Mouse (Mus musculus) myocyte (in vitro differentiated cells): ENCODE results near the gene Arrb2. TPM values are rescaled to one million over a fixed set of nuclear protein-coding genes. Genes with fewer than 3 reads are reported as not detected.
"Not testable (repeated sequence)": the region's sequence is repeated elsewhere in the genome, so short reads cannot be mapped to it uniquely, and the experiment has no call there.

Experiments used
- H3K27me3 ChIP-seq: one replicate; pipeline ENCODE4 v1.6.1; 2011; ENCODE audit not compliant: control insufficient read depth, insufficient read depth, insufficient read length
- H3K36me3 ChIP-seq: one replicate; pipeline ENCODE4 v1.6.1; 2011; ENCODE audit not compliant: control insufficient read depth, insufficient read depth
- H3K4me2 ChIP-seq: one replicate; pipeline ENCODE4 v1.6.1; 2011; ENCODE audit warnings: low read depth, control low read depth
- H3K4me3 ChIP-seq: one replicate; pipeline ENCODE4 v1.5.1; 2011; ENCODE audit warnings: mild to moderate bottlenecking, control low read depth, moderate library complexity
- H3K79me2 ChIP-seq: one replicate; pipeline ENCODE4 v1.6.1; 2011; ENCODE audit not compliant: control insufficient read depth, insufficient read depth
- H3ac ChIP-seq: one replicate; pipeline ENCODE4 v1.6.1; 2011; ENCODE audit not compliant: control insufficient read depth, insufficient read length
- CEBPB ChIP-seq: IDR thresholded peaks from 2 replicates; pipeline ENCODE4 v1.6.1; 2011; ENCODE audit warnings: mild to moderate bottlenecking, moderate library complexity; ENCODE audit not compliant: poor library complexity, insufficient read depth, severe bottlenecking
- E2F4 ChIP-seq: IDR thresholded peaks from one replicate; pipeline ENCODE4 v1.6.1; 2011; ENCODE audit warnings: mild to moderate bottlenecking, control low read depth, moderate library complexity; ENCODE audit not compliant: insufficient read depth
- MAX ChIP-seq: IDR thresholded peaks from one replicate; pipeline ENCODE4 v1.6.1; 2011; ENCODE audit warnings: low read depth, mild to moderate bottlenecking, control low read depth
- MYOD1 ChIP-seq, 3 experiments: IDR thresholded peaks; one replicate each; pipeline ENCODE4 v1.6.1; 2011; ENCODE audit warnings: control low read depth in 2 of 3, low read depth in 2 of 3, mild to moderate bottlenecking in 2 of 3, moderate library complexity in 1 of 3; ENCODE audit not compliant: insufficient read length in 2 of 3, control insufficient read depth in 1 of 3
- MYOG ChIP-seq, 3 experiments: IDR thresholded peaks; one replicate each; pipeline ENCODE4 v1.6.1; 2011; ENCODE audit warnings: control low read depth in 2 of 3, low read depth in 2 of 3, mild to moderate bottlenecking in 2 of 3; ENCODE audit not compliant: insufficient read length in 2 of 3, control insufficient read depth in 1 of 3, insufficient read depth in 1 of 3
- POLR2A ChIP-seq: IDR thresholded peaks from one replicate; pipeline ENCODE4 v1.6.1; 2011; ENCODE audit warnings: low read depth, mild to moderate bottlenecking, control low read depth, moderate library complexity; ENCODE audit not compliant: insufficient read length
- POLR2AphosphoS2 ChIP-seq: IDR thresholded peaks from one replicate; pipeline ENCODE4 v1.6.1; 2011; ENCODE audit warnings: low read depth, control low read depth; ENCODE audit not compliant: insufficient read length
- REST ChIP-seq: IDR thresholded peaks from one replicate; pipeline ENCODE4 v1.6.1; 2011; ENCODE audit warnings: mild to moderate bottlenecking, control low read depth, moderate library complexity; ENCODE audit not compliant: insufficient read depth, insufficient read length
- SRF ChIP-seq: IDR thresholded peaks from one replicate; pipeline ENCODE4 v1.6.1; 2011; ENCODE audit warnings: low read depth; ENCODE audit not compliant: control insufficient read depth, insufficient read length
- TCF12 ChIP-seq: IDR thresholded peaks from one replicate; pipeline ENCODE4 v1.6.1; 2011; ENCODE audit warnings: mild to moderate bottlenecking, control low read depth; ENCODE audit not compliant: poor library complexity, insufficient read depth, severe bottlenecking
- TCF3 ChIP-seq: IDR thresholded peaks from one replicate; pipeline ENCODE4 v1.6.1; 2011; ENCODE audit warnings: low read depth, control low read depth; ENCODE audit not compliant: insufficient read length
- USF1 ChIP-seq: IDR thresholded peaks from one replicate; pipeline ENCODE4 v1.6.1; 2011; ENCODE audit warnings: low read depth, mild to moderate bottlenecking, control low read depth, moderate library complexity
- polyA plus RNA-seq: library from polyadenylated mRNA; unstranded; fragments of >200 nt; fragmentation: generic; extraction: Trizol; gene quantifications from one replicate; pipeline ENCODE4 v1.2.1, GENCODE M21; 2012; ENCODE audit warnings: missing spikeins

The Arrb2 gene
- polyA plus RNA-seq, 1 experiment = 20.1 TPM

DNA sequence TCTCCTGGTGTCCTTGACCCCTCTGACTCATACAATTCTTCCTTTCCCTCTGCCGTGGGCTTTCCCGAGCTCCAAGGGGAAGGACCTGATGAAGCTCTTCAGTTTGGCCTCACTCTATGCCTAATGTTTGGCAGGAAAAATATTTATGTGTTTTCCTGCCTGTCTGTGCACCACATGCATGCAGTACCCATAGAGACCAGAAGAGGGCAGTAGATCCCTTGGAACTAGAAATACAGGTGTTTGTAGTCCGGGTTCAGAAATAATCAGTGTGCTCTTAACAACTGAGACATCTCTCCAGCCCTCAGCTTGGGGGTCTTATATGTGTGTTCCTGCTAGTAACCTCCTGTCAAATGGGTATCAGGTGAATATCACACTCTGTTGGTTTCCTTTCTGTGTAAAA lies 18.5 kb upstream of the Arrb2 start:
- peaks cover 10% of the 10 kb centered on the region for H3K79me2 ChIP-seq
- no peak overlapping the region for H3K4me2 ChIP-seq
- H3K4me3 ChIP-seq = no peak overlapping the region
- no peak overlapping the region for H3ac ChIP-seq
- no peaks in the 10 kb centered on the region for H3K36me3 ChIP-seq
- TF ChIP-seq MYOD1 (IDR thresholded peaks at IDR 0.05; ENCODE audit: control insufficient read depth in 1 of 3, insufficient read length in 2 of 3, low read depth in 2 of 3) = no peak
- no peak for TF ChIP-seq REST
- no peak for TF ChIP-seq TCF12
- no peak for TF ChIP-seq SRF
- TF ChIP-seq USF1 = no peak
- no peak for TF ChIP-seq MYOG (IDR thresholded peaks at IDR 0.05; ENCODE audit: control insufficient read depth in 1 of 3, insufficient read depth in 1 of 3, insufficient read length in 2 of 3, low read depth in 2 of 3)
- no peak for TF ChIP-seq MAX
- TF ChIP-seq E2F4 = no peak
- no peak for TF ChIP-seq POLR2A
- TF ChIP-seq CEBPB = no peak
- no peak for TF ChIP-seq POLR2AphosphoS2
- TF ChIP-seq TCF3 = no peak
- no peaks in the 10 kb centered on the region for H3K27me3 ChIP-seq

- Histone ChIP-seq H3K27me3 (no peaks in the 10 kb centered on the region), H3K36me3 (no peaks in the 10 kb centered on the region), H3K79me2 (no peaks in the 10 kb centered on the region), H3K4me2 (no peak overlapping the region), H3ac (no peak overlapping the region), H3K4me3 (no peak overlapping the region)
- TF ChIP-seq TCF3 (no peak), SRF (no peak), MYOD1 (IDR thresholded peaks at IDR 0.05; ENCODE audit: control insufficient read depth in 1 of 3, insufficient read length in 2 of 3, low read depth in 2 of 3) (no peak), E2F4 (no peak), CEBPB (no peak), USF1 (no peak)
Measured at GRCm38 (mm10) chr11:70418199-70418598, 14.2 kb upstream of the Arrb2 start.

GRCm38 (mm10) chr11:70419486-70419885 lies 12.9 kb upstream of the Arrb2 start:
- TF ChIP-seq TCF3 (no peak), POLR2AphosphoS2 (no peak), SRF (no peak), MAX (no peak), MYOD1 (IDR thresholded peaks at IDR 0.05; ENCODE audit: control insufficient read depth in 1 of 3, insufficient read length in 2 of 3, low read depth in 2 of 3) (no peak), MYOG (IDR thresholded peaks at IDR 0.05; ENCODE audit: control insufficient read depth in 1 of 3, insufficient read depth in 1 of 3, insufficient read length in 2 of 3, low read depth in 2 of 3) (no peak), POLR2A (no peak), USF1 (no peak), REST (no peak), TCF12 (no peak), CEBPB (no peak), E2F4 (no peak)
- no peaks in the 10 kb centered on the region for H3K36me3 ChIP-seq

GRCm38 (mm10) chr11:70426598-70426997 lies 5.8 kb upstream of the Arrb2 start:
- not testable (repeated sequence) for H3K36me3 ChIP-seq, H3ac ChIP-seq, H3K27me3 ChIP-seq, H3K4me3 ChIP-seq, H3K79me2 ChIP-seq, H3K4me2 ChIP-seq

More at GRCm38 (mm10) chr11:70419486-70419885, 12.9 kb upstream of the Arrb2 start:
- H3K4me3 ChIP-seq = no peak overlapping the region
- H3K27me3 ChIP-seq = no peaks in the 10 kb centered on the region
- no peaks in the 10 kb centered on the region for H3K79me2 ChIP-seq
- no peak overlapping the region for H3K4me2 ChIP-seq
- no peak overlapping the region for H3ac ChIP-seq

DNA sequence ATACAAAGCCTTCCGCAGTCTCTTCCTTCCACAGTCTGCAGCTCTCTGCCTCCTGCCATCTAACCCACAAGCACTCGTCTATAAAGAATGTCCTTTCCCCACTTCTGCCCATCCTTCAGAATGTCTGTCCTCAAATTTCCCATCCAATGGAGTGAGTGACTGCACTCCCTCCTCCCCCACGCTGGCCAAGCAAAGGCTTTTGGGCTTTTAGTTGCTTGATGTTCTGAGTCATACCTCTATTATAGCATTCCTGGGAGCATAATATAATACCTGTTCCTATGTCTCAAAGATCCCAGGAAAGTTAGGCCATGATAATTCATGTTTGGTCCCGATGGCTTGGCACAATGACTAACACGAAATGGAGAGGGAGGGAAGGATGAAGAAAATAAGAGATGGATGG lies 861 bp upstream of the Arrb2 start:
- no peak for TF ChIP-seq POLR2A
- no peak for TF ChIP-seq SRF
- TF ChIP-seq TCF12 = no peak
- TF ChIP-seq USF1 = no peak
- TF ChIP-seq MYOG (IDR thresholded peaks at IDR 0.05; ENCODE audit: control insufficient read depth in 1 of 3, insufficient read depth in 1 of 3, insufficient read length in 2 of 3, low read depth in 2 of 3) = no peak
- TF ChIP-seq CEBPB = no peak
- TF ChIP-seq TCF3 = no peak
- TF ChIP-seq MYOD1 (IDR thresholded peaks at IDR 0.05; ENCODE audit: control insufficient read depth in 1 of 3, insufficient read length in 2 of 3, low read depth in 2 of 3) = no peak
- no peak for TF ChIP-seq REST
- no peak for TF ChIP-seq MAX
- no peak for TF ChIP-seq E2F4
- peak overlapping the region; percentile 54 for H3ac ChIP-seq
- H3K27me3 ChIP-seq = no peaks in the 10 kb centered on the region
- no peaks in the 10 kb centered on the region for H3K36me3 ChIP-seq
- H3K79me2 ChIP-seq = peaks cover 13% of the 10 kb centered on the region
- peak overlapping the region; percentile 78 for H3K4me2 ChIP-seq
- peak overlapping the region; percentile 45 for H3K4me3 ChIP-seq
